Mouse (Mus musculus) gastrocnemius, postnatal 36 days (tissue): ENCODE data around the gene Nufip2. TPM values are rescaled to one million over a fixed set of nuclear protein-coding genes. Genes with fewer than 3 reads are reported as not detected.

Experiments used
- DNase-seq, 2 experiments: peaks; one replicate each; pipeline ENCODE4 v3.0.0; 2022
- intact Hi-C: fragments of 180-260 bp; cut with DNase I; formaldehyde crosslinking; loops from one replicate; pipeline ENCODE4 v1.15.1; 2025
- total RNA-seq, 2 experiments: library from RNA; stranded (reverse); gene quantifications; 2 replicates each; pipeline ENCODE4 v1.2.3; 2021

Gene Nufip2
- total RNA-seq, 2 experiments from 2014 or later = 31.2 to 35.4 TPM

- no peak for DNase-seq
- intact Hi-C loops = loop anchor here (2.0 kb wide), 1 partner anchor 28 kb away; no protein-coding TSS in a partner anchor
Measured at GRCm38 (mm10) chr11:77764694-77765458, 78.9 kb downstream of the Nufip2 start.

DNA sequence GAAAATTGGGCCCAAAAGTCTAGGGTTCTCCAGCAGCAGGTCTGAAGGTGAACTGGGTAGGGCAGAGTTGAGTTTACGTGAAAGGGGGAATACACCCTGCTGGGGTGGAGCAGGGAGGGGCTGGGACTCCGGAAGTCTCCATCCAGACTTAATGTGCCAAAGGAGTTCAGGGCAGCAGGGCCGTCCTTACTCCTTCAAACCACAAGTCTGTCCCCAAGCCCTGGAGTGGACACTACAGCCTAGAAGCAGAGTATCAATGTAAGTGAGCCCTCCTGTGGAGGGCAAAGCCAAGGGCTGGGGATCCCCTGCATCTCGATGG is 79.5 kb downstream of the Nufip2 start:
- DNase-seq = no peak
- intact Hi-C loops = loop anchor here (2.0 kb wide), 1 partner anchor 27 kb away; no protein-coding TSS in a partner anchor

- DNase-seq = no peak
- intact Hi-C loops = no loop called here
Measured at GRCm38 (mm10) chr11:77766351-77767001, 80.5 kb downstream of the Nufip2 start.

GRCm38 (mm10) chr11:77769496-77769895 is 83.5 kb downstream of the Nufip2 start:
- DNase-seq = no peak
- intact Hi-C loops = no loop called here

DNA sequence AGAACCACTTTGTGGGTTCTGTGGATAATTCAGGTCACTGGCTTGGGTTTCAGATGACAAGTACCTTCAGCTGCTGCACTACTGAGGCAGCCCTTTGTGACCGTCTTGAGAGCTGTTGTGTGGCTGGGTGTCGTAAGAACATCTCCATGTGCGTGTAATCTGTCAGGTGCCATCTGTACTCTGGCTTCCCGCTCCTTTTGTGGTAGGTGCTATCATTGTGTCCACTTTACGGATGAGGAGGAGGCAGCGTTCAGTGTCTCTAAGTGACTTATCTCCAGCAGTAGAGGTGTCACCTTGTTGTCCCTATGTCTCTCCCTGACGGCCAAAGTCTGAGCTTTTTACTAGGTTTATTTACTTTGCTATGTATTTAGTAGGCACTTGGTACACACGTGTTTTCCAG is 84.4 kb downstream of the Nufip2 start:
- no peak for DNase-seq
- intact Hi-C loops = no loop called here

DNA sequence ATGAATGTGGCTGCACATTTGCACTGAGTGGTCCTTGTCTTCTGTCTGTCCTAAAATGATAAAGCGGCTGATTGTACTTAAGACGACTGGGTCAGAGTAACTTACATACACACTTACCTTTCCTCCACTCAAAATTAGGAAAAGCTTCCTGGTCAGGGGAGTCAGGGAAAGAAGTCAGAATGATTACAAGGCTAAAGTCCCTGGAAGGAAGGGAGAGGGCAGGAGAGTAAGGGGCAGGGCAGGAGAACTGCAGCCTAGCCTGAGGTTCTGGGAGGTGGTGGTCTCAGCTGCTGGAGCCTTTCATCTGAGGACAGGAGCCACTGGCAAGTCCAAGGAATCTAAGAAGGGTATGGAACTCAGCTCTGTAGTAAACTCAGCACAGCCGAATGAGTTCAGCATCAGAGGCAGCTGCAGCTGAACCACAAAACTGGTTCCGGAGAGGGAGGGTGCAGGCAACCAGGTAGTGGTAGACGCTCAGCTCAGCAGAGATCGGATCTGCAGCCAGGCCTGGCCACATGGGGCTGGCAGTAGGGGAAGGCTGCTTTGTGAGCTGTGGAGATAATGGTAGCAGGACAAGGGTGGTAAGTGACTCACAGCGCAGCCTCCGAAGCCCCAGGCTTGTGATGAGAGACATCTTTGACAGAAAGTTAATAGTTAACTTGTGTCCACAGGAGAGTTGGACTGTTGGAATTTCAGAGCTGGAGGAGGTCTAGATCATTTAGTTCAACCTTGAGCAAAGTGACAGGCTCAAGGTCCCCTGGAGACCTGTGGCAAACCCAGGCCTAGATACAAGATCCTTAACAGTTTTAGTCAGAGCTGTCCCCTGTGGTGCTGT is 86.1 kb downstream of the Nufip2 start:
- DNase-seq = no peak
- intact Hi-C loops = no loop called here

DNA sequence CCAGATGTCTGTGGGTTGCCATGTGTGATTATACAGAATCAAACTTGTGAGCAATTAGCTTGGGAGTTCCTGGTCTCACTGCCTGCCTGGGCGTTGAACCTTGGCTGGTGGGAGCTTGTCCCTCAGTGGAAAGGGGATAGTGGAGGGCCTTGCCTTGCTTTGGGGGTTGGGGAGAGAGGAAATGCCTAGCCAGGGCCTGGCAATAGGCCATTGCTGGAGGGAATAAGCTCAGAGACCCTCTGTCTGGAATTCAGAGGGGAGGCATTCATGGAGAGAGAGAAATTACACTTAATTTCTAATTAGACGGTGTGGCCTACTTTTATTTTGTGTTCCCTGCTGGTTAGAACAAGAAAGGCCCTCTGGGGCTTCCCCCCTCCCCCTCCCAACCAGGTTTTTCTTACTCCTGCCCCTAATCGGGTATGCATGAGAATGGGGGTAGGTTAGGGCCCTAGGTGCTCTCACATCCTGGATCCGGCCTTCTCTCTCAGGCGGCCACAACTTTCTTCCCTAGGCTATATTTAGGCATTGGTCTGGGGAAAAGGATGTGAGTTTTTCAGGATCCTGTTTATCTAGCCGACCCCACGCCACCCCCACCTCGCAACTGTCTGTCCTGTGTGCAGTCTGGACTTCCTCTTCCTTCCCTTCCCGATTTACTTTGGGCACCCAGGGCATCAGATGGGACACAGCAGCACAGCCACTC is 89.9 kb downstream of the Nufip2 start:
- intact Hi-C loops = no loop called here
- DNase-seq = no peak

DNA sequence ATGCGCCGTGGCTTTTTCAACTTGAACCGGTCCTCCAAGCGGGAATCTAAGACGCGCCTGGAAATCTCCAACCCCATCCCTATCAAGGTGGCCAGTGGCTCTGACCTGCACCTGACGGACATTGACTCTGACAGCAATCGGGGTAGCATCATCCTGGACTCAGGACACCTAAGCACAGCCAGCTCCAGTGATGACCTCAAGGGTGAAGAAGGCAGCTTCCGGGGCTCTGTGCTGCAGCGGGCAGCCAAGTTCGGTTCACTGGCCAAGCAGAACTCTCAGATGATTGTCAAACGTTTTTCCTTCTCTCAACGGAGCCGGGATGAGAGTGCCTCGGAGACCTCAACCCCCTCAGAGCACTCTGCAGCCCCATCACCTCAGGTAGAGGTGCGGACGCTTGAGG is 91.5 kb downstream of the Nufip2 start:
- intact Hi-C loops = no loop called here
- DNase-seq = no peak

DNA sequence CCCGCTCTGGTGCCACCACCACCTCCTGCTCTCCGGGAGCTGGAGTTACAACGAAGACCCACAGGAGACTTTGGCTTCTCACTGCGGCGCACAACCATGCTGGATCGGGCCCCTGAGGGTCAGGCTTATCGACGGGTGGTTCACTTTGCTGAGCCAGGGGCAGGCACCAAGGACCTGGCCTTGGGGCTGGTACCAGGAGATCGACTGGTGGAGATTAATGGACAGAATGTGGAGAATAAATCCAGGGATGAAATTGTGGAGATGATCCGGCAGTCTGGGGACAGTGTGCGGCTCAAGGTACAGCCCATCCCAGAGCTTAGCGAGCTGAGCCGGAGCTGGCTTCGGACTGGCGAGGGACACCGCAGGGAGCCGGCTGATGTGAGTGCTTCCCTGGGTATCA is 92.0 kb downstream of the Nufip2 start:
- intact Hi-C loops = no loop called here
- no peak for DNase-seq

GRCm38 (mm10) chr11:77779240-77779639 is 93.3 kb downstream of the Nufip2 start:
- no peak for DNase-seq
- intact Hi-C loops = no loop called here

DNA sequence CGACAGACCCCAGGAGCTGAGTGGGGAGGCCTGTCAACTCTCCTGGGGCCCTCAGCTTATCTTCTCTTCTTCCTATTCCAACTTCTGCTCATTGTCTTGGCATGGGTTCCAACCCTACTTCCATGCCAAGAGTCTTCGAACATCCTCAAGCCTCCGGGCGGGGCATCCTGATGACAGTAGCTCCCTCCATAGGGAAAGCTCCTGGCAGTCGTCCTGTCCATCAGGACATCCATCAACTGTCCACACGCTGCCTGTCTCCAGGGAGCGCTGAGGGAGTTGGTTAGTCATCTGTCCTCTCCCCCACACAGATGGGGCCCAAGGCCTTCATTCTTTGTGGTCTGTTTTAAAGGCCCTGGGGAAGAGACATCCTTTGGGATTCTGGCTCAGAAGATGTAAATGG is 95.1 kb downstream of the Nufip2 start:
- DNase-seq = no peak
- intact Hi-C loops = no loop called here

GRCm38 (mm10) chr11:77782104-77782815 is 96.3 kb downstream of the Nufip2 start:
- DNase-seq = no peak
- intact Hi-C loops = no loop called here

- intact Hi-C loops = no loop called here
- no peak for DNase-seq
Measured at GRCm38 (mm10) chr11:77783211-77783746, 97.3 kb downstream of the Nufip2 start.

GRCm38 (mm10) chr11:77783747-77784646 is 98.0 kb downstream of the Nufip2 start:
- intact Hi-C loops = no loop called here
- DNase-seq = no peak

GRCm38 (mm10) chr11:77784894-77785293 is 98.9 kb downstream of the Nufip2 start:
- intact Hi-C loops = no loop called here
- DNase-seq = no peak

DNA sequence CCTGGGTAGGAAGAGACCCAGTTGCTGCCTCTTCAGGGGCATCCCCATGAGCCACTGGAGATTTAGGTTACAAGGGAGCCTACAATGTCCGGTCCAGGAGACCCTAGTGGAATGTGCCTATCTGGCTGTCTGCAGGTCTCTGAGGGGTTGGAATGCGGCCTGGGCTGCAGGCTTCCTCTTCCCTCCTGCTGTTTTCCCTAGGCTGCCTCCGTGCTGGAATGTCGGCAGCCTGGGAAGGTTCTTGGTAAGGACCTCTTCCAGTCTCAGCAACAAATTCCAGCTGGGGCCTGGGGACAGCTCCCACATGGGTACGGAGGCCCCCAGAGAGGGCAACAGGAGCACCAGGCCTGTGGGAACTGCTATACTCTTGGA is 99.4 kb downstream of the Nufip2 start:
- intact Hi-C loops = no loop called here

DNA sequence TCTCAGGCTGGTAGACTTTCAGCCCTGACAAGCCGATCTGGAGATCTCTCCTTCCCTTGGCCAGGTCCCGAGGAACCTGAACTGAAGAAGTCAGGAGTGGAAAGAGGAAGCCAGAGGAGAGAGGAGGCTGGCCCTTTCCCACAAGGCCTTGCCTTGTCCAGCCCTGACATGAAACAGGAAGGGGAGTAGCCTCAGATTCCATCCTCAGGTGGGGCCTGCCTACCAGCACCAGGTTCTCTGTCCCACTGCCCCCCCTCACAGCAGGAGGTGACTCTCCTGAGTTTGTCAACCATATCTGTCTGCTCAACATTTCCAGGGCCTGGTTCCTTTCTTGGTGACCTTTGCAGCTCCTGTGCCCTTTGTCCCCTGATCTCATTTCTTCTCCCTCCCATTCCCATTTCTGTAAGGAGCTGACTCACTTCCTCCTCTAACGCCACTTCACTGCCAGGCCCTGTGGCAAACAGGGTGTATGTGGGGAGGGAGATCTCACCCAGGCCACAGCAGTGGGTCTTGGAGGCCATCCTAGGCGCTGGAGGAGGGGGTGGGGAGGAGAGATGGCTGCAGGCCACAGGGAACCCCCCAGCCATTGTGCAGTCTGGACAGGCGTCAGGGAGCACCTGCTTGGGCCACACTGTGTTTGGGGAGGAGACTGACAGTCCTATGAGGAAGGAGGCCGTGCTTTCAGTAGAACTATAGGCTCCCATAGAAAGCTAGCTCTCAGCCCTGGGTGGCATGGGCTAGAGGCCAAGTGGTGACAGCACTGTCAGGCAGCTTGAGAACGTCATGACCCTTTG is 100.0 kb downstream of the Nufip2 start:
- DNase-seq = no peak
- intact Hi-C loops = no loop called here

More for the DNA sequence above, 99.4 kb downstream of the Nufip2 start:
- no peak for DNase-seq

- intact Hi-C loops = no loop called here
- no peak for DNase-seq
Measured at GRCm38 (mm10) chr11:77787707-77788106, 101.8 kb downstream of the Nufip2 start, which contains the start of gene Gm10277. Gene Gm10277, minus strand, starts transcription at chr11:77787747.
